Mouse (Mus musculus) E14TG2a.4 (cell line): ENCODE measurements at regions not wholly inside any gene's neighbourhood (a gene's known extent, or its start where the extent isn't known, plus 50 kb on each side); places are given as distances from the start of the nearest gene placed in this dataset.
A peak's percentile ranks its signal among the peaks of the same experiment; 100 is the strongest.

Source experiments
- H3K27me3 ChIP-seq: 2 replicates; pipeline ENCODE4 v1.6.1; 2014; ENCODE audit warnings: low read length, control low read depth; ENCODE audit not compliant: insufficient read depth
- H3K36me3 ChIP-seq: 2 replicates; pipeline ENCODE4 v1.6.1; 2014; ENCODE audit warnings: low read length, control low read depth; ENCODE audit not compliant: insufficient read depth
- H3K4me1 ChIP-seq: replicated peaks from 2 replicates; pipeline ENCODE4 v1.6.1; 2014; ENCODE audit warnings: low read depth, low read length, control low read depth
- H3K4me3 ChIP-seq: replicated peaks from 2 replicates; pipeline ENCODE4 v1.5.1; 2014; ENCODE audit warnings: mild to moderate bottlenecking, low read length
- H3K9me3 ChIP-seq: 2 replicates; pipeline ENCODE4 v1.6.1; 2014; ENCODE audit warnings: low read length, control low read depth
- CTCF ChIP-seq: conservative IDR thresholded peaks from 2 replicates; pipeline ENCODE4 v1.5.1; 2014; ENCODE audit warnings: low read length
- NANOG ChIP-seq: IDR thresholded peaks from 2 replicates; pipeline ENCODE4 v1.6.1; 2014; ENCODE audit warnings: borderline replicate concordance, low read length, mixed read lengths

DNA sequence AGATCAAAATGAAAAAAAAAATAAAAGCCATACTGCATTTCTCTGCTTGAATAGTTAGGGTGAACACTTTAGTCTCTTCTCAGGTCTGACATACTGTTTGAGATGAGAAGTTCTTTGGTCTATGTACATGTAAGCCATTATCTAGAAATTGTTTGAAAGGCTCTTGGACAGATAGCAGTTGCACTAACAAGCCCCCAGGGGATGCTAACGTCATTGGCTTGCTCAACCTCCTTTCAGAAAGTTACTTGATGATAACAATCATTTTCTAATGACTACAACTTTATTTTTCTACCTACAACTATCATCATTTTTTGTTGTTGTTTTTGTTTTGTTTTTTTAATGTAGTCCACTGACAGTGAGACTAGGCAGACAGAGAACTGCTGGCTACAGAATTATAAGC lies 346.9 kb upstream of the Grik2 start:
- no peaks in the 10 kb centered on the region for H3K27me3 ChIP-seq
- no peaks in the 10 kb centered on the region for H3K4me1 ChIP-seq
- H3K4me3 ChIP-seq: no peak overlapping the region
- no peaks in the 10 kb centered on the region for H3K36me3 ChIP-seq
- no peaks in the 10 kb centered on the region for H3K9me3 ChIP-seq
- TF ChIP-seq CTCF: peak; percentile 32; the same call in 1 of the 2 replicates
- no peak for TF ChIP-seq NANOG
